Mouse (Mus musculus): ENCODE measurements at regions not wholly inside any gene's neighbourhood (a gene's known extent, or its start where the extent isn't known, plus 50 kb on each side); places are given as distances from the start of the nearest gene placed in this dataset.

DNA sequence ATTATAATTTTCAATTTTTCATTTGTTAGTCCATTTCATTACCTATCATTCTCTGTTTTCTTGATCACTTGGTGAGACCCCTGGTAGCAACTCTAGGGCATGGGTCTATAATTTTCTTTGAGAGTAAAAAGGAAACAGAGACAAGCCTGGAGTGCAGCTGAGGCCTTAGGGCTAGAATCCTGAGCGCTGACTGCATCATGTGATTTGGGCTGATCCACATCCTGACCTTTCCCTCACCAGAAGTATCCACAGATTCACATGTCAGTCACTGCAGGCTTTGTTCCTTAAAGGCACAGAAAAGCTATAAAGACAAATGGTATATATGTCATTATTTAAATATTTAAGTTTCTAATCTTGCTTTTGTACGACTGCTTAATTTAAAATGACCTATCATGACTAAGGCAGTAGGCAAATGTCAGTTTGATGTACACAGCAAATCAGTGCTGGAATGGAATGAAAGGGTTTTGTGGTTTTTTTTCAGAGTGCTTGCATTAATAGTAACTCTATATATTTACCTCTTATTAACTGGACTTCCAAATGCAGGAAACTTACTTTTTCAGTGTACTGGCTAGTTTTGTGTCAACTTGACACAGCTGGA is 51.4 kb upstream of the Ugp2 start:
- intact Hi-C loops (cut with DNase I): no loop called here
- Histone ChIP-seq H3K4me3 (no peak overlapping the region), H3K27ac (no peak overlapping the region)
- no peak for TF ChIP-seq CTCF (IDR thresholded peaks at IDR 0.05)
- DNase-seq (ENCODE audit: extremely low spot score in 1 of 2, low spot score in 2 of 2): no peak
